24 mouse cellular contexts compared by ENCODE assay signal in genomic region chr7:129221649-129222048, GRCm38 (mm10). TPM values are rescaled to one million over a fixed set of nuclear protein-coding genes. Genes with fewer than 3 reads are reported as not detected.
"Had no signal": no experiment of that assay in that cellular context is flagged by ENCODE, and none has a peak within 500 bp of the region (broad histone marks: within the 10 kb centered on the region; RNA-seq: fewer than 3 reads in every experiment).

No protein-coding gene starts in this region.

- H3K4me2 ChIP-seq: lung, embryonic 15.5 days; midbrain, embryonic 11.5 days; midbrain, embryonic 13.5 days; neural tube, embryonic 13.5 days; neural tube, embryonic 15.5 days had no signal

- H3K9ac ChIP-seq: liver, postnatal 0 days; lung, embryonic 15.5 days; midbrain, embryonic 13.5 days; neural tube, embryonic 13.5 days; neural tube, embryonic 15.5 days had no signal

- H3K4me3 ChIP-seq: lung, embryonic 15.5 days; megakaryocyte, embryonic 14.5 days; midbrain, embryonic 13.5 days; myocyte; neural tube, embryonic 13.5 days; neural tube, embryonic 15.5 days had no signal

- H3K36me3 ChIP-seq: lung, embryonic 15.5 days; midbrain, embryonic 13.5 days; neural tube, embryonic 13.5 days; neural tube, embryonic 15.5 days had no signal

- DNase-seq: liver, postnatal 0 days; lung, adult 2 months; lung, postnatal 14 days; lung, postnatal 36 days; right cerebral cortex, adult 18-20 months; right cerebral cortex, postnatal 25 days; right cerebral cortex, postnatal 4 days; spleen, adult 18-20 months; thymus, adult 18-20 months; thymus, postnatal 14 days; thymus, postnatal 36 days had no signal

- H3K27me3 ChIP-seq: lung, embryonic 15.5 days; megakaryocyte, embryonic 14.5 days; neural tube, embryonic 13.5 days; neural tube, embryonic 15.5 days had no signal

- H3K9me3 ChIP-seq: lung, embryonic 15.5 days; megakaryocyte, embryonic 14.5 days; midbrain, embryonic 13.5 days; neural tube, embryonic 13.5 days; neural tube, embryonic 15.5 days had no signal

- H3K4me1 ChIP-seq: lung, embryonic 15.5 days; megakaryocyte, embryonic 14.5 days had no signal

- H3K27ac ChIP-seq: lung, embryonic 15.5 days; macrophage; midbrain, embryonic 13.5 days; neural tube, embryonic 13.5 days; neural tube, embryonic 15.5 days had no signal

- ATAC-seq: liver, postnatal 0 days; lung, postnatal 0 days; midbrain, embryonic 13.5 days; midbrain, embryonic 16.5 days had no signal

RNA-seq across cellular contexts. Expression of gene Plpp4, which starts 35.2 kb away (rescaled TPM):
- total RNA-seq: megakaryocyte progenitor cell, adult 5-6 weeks had no signal
- polyA plus RNA-seq: liver, postnatal 0 days; lung, adult 2 months; macrophage; myocyte; small intestine, adult 2 months; thymus, postnatal 0 days had no signal
